In genomic region chr17:83646425-83647163, GRCm38 (mm10) we compare ENCODE assay signal across 25 mouse cellular contexts. TPM values are rescaled to one million over a fixed set of nuclear protein-coding genes. Genes with fewer than 3 reads are reported as not detected.
DNase-seq lines count a peak whose midpoint lies in the region; ATAC-seq and TF ChIP-seq lines count a peak whose summit lies in the region.
"Had no signal": no experiment of that assay in that cellular context is flagged by ENCODE, and none has a peak within 500 bp of the region (broad histone marks: within the 10 kb centered on the region; RNA-seq: fewer than 3 reads in every experiment).

No protein-coding gene starts in this region.

- WGBS in lung, postnatal 0 days = 52% methylated on average over 8 of the region's 8 CpGs
- WGBS in forebrain, embryonic 14.5 days = 82% methylated on average over 7 of the region's 8 CpGs

- H3K9ac ChIP-seq in lung, postnatal 0 days (replicated peaks; ENCODE audit: low read depth) = no peak overlapping the region
- H3K9ac ChIP-seq in forebrain, embryonic 14.5 days (ENCODE audit: low read length) = no peak overlapping the region
- H3K9ac ChIP-seq: forebrain, postnatal 0 days; heart, embryonic 13.5 days; hindbrain, embryonic 15.5 days; limb, embryonic 15.5 days; neural tube, embryonic 12.5 days had no signal

- H3K4me3 ChIP-seq in lung, postnatal 0 days (ENCODE audit: low read depth, low read length) = no peak overlapping the region
- no peak overlapping the region for H3K4me3 ChIP-seq in forebrain, embryonic 14.5 days (ENCODE audit: low read depth, low read length)
- H3K4me3 ChIP-seq: erythroblast, embryonic 14.5 days; gastrocnemius, adult 2 months; heart, embryonic 13.5 days; hindbrain, embryonic 15.5 days; limb, embryonic 15.5 days; neural tube, embryonic 12.5 days had no signal

- no peaks in the 10 kb centered on the region for H3K27me3 ChIP-seq in lung, postnatal 0 days (replicated peaks; ENCODE audit: insufficient read depth, low read length)
- H3K27me3 ChIP-seq in forebrain, embryonic 14.5 days (replicated peaks; ENCODE audit: control insufficient read depth, insufficient read depth, low read length) = no peaks in the 10 kb centered on the region
- H3K27me3 ChIP-seq: heart, embryonic 13.5 days; hindbrain, embryonic 15.5 days; limb, embryonic 15.5 days; neural tube, embryonic 12.5 days had no signal

- no peak overlapping the region for H3K4me2 ChIP-seq in lung, postnatal 0 days (replicated peaks; ENCODE audit: low read depth, low read length)
- no peak overlapping the region for H3K4me2 ChIP-seq in forebrain, embryonic 14.5 days (ENCODE audit: low read length)
- H3K4me2 ChIP-seq: heart, embryonic 13.5 days; hindbrain, embryonic 15.5 days; limb, embryonic 15.5 days; neural tube, embryonic 12.5 days had no signal

- peak; percentile 37 for DNase-seq in lung, postnatal 0 days (ENCODE audit: low spot score)
- DNase-seq in lung, postnatal 4 days = no peak
- DNase-seq in CD4-positive, CD25-positive, alpha-beta regulatory T cell, adult 2 months (ENCODE audit: low read depth, low spot score) = peak; percentile 68
- peak; percentile 65 for DNase-seq in naive thymus-derived CD4-positive, alpha-beta T cell, adult 2 months (ENCODE audit: low read depth)
- DNase-seq in forebrain, embryonic 14.5 days (ENCODE audit: low spot score) = no peak
- no peak for DNase-seq in frontal cortex, adult 2 months (ENCODE audit: extremely low spot score in 1 of 2, low spot score in 1 of 2)
- DNase-seq: adrenal gland, postnatal 10 days; cerebellum, adult 2 months; forebrain, postnatal 0 days; gastrocnemius, adult 2 months; heart, adult 11 months; heart, postnatal 36 days; kidney, adult 2 months; kidney, postnatal 25 days; lung, postnatal 10 days; right cerebral cortex, postnatal 14 days had no signal

- no peaks in the 10 kb centered on the region for H3K36me3 ChIP-seq in lung, postnatal 0 days (ENCODE audit: insufficient read depth, low read length)
- no peaks in the 10 kb centered on the region for H3K36me3 ChIP-seq in forebrain, embryonic 14.5 days (ENCODE audit: control insufficient read depth, insufficient read depth, low read length)
- H3K36me3 ChIP-seq: G1E; heart, embryonic 13.5 days; hindbrain, embryonic 15.5 days; limb, embryonic 15.5 days; neural tube, embryonic 12.5 days had no signal

- no peaks in the 10 kb centered on the region for H3K9me3 ChIP-seq in lung, postnatal 0 days (ENCODE audit: low read length)
- H3K9me3 ChIP-seq in forebrain, embryonic 14.5 days (replicated peaks; ENCODE audit: control insufficient read depth, low read length) = no peaks in the 10 kb centered on the region
- H3K9me3 ChIP-seq: G1E; heart, embryonic 13.5 days; hindbrain, embryonic 15.5 days; limb, embryonic 15.5 days; neural tube, embryonic 12.5 days had no signal

- no peaks in the 10 kb centered on the region for H3K4me1 ChIP-seq in lung, postnatal 0 days (ENCODE audit: insufficient read depth, low read depth, low read length)
- H3K4me1 ChIP-seq in forebrain, embryonic 14.5 days (ENCODE audit: control insufficient read depth, insufficient read depth, low read length) = no peaks in the 10 kb centered on the region
- H3K4me1 ChIP-seq: hindbrain, embryonic 15.5 days; limb, embryonic 15.5 days had no signal

- no peak for TF ChIP-seq CTCF in lung, postnatal 0 days (IDR thresholded peaks at IDR 0.05)

- no peak for TF ChIP-seq EP300 in lung, postnatal 0 days (IDR thresholded peaks at IDR 0.05)

- H3K27ac ChIP-seq in lung, postnatal 0 days (ENCODE audit: low read length) = no peak overlapping the region
- no peak overlapping the region for H3K27ac ChIP-seq in forebrain, embryonic 14.5 days (ENCODE audit: low read depth, low read length)
- H3K27ac ChIP-seq: gastrocnemius, adult 2 months; heart, embryonic 13.5 days; hindbrain, embryonic 15.5 days; limb, embryonic 15.5 days; neural tube, embryonic 12.5 days had no signal

- ATAC-seq in lung, postnatal 0 days = no peak
- 0 out of 2 replicates have a peak, but pooled peaks have one; percentile 5 for ATAC-seq in common myeloid progenitor, adult 5-6 weeks (replicated peaks; ENCODE audit: low read depth, poor library complexity, severe bottlenecking)
- ATAC-seq in forebrain, embryonic 14.5 days = no peak
- ATAC-seq: forebrain, postnatal 0 days had no signal

RNA-seq across cellular contexts. Expression of gene Kcng3, which starts 14.9 kb away (rescaled TPM):
- polyA plus RNA-seq in lung, postnatal 0 days (2015; fragmentation: Nextera tagmentation; extraction: Ambion mirVana) = not detected in 2 replicates
- 0.14 and 1.5 TPM in 2 replicates for total RNA-seq in common myeloid progenitor, adult 5-6 weeks (2017)
- not detected in 2 replicates for polyA plus RNA-seq in forebrain, embryonic 14.5 days (2014; fragmentation: Nextera tagmentation; extraction: Ambion mirVana)
- 1.6 TPM in 2 replicates for polyA plus RNA-seq in frontal cortex, adult 2 months (2012; rRNA removed)
- total RNA-seq: gastrocnemius, adult 2 months had no signal
- polyA plus RNA-seq: C2C12; embryonic facial prominence, embryonic 11.5 days; erythroblast, embryonic 14.5 days; G1E; heart, embryonic 13.5 days; limb, embryonic 15.5 days; neural tube, embryonic 12.5 days had no signal

RNA-seq across cellular contexts. Expression of gene Mta3, which starts 59.4 kb away (rescaled TPM):
- polyA plus RNA-seq in lung, postnatal 0 days (2015; fragmentation: Nextera tagmentation; extraction: Ambion mirVana) = 32.0 and 40.0 TPM in 2 replicates
- 59.5 and 75.8 TPM in 2 replicates for total RNA-seq in common myeloid progenitor, adult 5-6 weeks (2017)
- polyA plus RNA-seq in forebrain, embryonic 14.5 days (2014; fragmentation: Nextera tagmentation; extraction: Ambion mirVana) = 26.5 and 28.1 TPM in 2 replicates
- 61.7 and 63.9 TPM in 2 replicates for polyA plus RNA-seq in frontal cortex, adult 2 months (2012; rRNA removed)

Comparison
In these comparisons a context has a peak if more than half of its experiments do, and no peak if none do; other contexts are left out.
1. DNase-seq: peak in lung, postnatal 0 days (single experiment), CD4-positive, CD25-positive, alpha-beta regulatory T cell, adult 2 months (single experiment) and naive thymus-derived CD4-positive, alpha-beta T cell, adult 2 months (single experiment); none in lung, postnatal 4 days (0 of 2), forebrain, embryonic 14.5 days (single experiment) and frontal cortex, adult 2 months (0 of 2).